Mouse (Mus musculus): ENCODE data around the gene Ppp2r5a. TPM values are rescaled to one million over a fixed set of nuclear protein-coding genes. Genes with fewer than 3 reads are reported as not detected.

Gene Ppp2r5a
- total RNA-seq, 2 experiments from 2014 or later, result 74.6 to 79.3 TPM

DNA sequence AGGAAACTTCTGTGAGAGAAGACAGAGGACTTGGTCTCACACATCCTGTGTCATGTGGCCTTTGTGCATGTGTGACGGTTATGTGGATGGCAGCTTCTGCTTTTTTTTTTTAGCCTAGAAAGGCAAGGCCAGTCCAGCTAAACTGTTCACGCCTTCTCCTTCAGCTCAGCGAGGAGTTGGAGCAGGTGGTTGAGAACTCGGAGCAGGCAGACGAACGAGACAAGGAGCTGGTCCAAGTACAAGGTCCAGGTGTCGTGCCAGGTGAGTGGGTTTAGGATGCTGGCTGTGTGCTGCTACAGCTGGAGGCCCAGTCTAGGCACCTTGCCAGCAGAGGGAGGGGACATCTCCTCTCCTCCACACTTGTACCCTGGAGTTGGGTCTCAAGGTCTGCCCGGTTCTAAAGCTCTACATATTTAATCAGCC, 75.0 kb downstream of the Ppp2r5a start:
- no peak for DNase-seq (ENCODE audit: low spot score in 2 of 2)

DNA sequence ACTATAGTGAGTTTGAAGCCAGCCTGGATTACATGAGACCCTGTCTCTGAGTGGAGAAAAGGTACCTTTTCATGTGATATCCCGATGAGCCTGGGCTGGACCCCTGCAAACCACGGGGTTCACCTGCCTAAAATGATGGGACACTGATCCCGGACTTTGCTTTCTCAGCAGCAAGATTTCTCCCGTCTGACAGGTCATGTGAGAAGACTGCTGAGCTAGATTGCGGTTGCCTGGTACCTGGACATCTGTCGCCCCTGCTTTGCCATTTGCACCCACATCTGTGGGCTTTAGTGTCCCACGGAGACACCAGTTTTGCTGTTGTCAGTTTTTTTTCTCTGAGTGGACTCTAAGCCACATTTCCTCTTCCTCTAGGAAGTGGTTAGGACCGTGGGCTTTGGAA, 75.8 kb downstream of the Ppp2r5a start:
- no peak for DNase-seq (ENCODE audit: low spot score in 2 of 2)

GRCm38 (mm10) chr1:191326233-191326882, 76.7 kb downstream of the Ppp2r5a start:
- DNase-seq (ENCODE audit: low spot score in 2 of 2), result no peak

GRCm38 (mm10) chr1:191325726-191326232, 77.3 kb downstream of the Ppp2r5a start, which contains the start of gene Tmem206:
Gene Tmem206, plus strand, starts transcription at chr1:191325912.
- peak; percentile 91 to 97 for DNase-seq (ENCODE audit: low spot score in 2 of 2)

DNA sequence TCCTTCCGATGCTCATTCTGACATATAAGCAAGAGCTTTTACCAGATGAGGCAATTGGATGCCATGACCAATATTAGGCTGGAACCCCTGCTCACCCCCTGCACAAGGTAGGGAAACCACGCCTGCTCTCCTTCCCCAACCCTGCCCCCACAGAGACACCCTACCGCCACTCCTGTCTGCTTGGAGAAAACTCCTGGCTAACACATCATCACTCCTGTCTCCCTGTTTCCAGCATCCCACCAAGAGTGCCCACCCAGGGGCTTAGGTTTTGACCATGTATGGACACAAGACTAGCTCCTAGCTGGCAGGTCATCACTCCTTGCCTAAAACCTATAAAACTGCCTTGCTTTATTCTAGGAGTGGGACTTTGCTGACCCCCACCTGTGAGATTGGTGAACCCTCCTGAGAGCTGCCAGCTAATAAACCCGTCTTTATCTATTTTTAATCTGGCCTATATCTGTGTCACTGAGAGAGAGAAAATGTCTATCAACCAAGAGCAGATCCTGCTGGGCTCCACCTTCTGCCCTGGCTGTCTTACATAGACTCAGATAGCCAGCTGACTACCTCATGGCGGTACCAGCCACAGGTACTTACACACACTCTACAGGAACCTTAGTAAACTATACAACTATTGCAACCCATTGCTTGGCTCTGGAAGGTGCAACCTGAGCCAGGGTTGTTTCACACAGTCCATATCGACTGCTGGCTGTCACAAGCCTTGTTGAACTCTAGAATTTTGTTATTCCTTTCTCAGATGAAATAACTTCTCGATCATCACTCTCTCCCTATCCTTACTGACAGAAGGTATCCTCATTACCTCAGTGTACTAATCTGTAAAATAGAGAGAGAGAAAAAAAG, 78.1 kb downstream of the Ppp2r5a start:
- DNase-seq (ENCODE audit: low spot score in 2 of 2), result no peak

GRCm38 (mm10) chr1:191323381-191323780, 79.7 kb downstream of the Ppp2r5a start:
- no peak for DNase-seq (ENCODE audit: low spot score in 2 of 2)

- DNase-seq (ENCODE audit: low spot score in 2 of 2), result no peak
These were observed 84.4 kb downstream of the Ppp2r5a start for GRCm38 (mm10) chr1:191318686-191319085.

DNA sequence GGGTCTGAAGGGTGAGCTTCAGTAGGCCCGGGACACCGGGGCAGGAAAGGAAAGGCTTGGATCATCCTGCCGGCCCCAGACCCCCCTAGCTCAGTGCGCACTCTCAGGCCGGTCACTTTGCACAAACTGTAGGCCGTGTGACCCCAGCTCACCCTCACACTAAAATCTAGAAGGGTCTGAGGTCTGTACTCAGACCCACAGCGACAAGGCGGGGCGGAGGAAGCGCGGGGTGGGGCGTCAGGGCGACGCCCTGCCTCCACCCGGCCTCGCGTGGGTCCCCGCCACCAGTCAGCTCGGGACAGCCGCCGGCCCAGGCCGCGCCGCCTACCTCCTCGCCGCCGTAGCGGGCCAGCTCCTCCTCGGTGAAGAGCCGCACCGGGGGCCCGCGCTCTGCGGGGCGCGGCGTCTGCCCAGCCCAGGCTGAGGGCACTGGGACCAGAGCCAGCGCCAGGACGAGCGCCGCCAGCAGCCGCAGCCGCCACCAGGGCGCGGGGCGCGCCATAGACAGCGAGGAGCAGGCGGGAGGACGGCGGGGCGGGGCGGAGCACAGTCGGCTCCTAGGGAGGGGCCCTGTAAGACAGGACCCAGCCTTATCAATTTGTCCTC, 85.4 kb downstream of the Ppp2r5a start, which contains the start of gene Nenf:
Nenf (minus strand) TSS at position 604 of the 606 bp plus-strand sequence.
- DNase-seq (ENCODE audit: low spot score in 2 of 2), result peak; percentile 62 to 74

DNA sequence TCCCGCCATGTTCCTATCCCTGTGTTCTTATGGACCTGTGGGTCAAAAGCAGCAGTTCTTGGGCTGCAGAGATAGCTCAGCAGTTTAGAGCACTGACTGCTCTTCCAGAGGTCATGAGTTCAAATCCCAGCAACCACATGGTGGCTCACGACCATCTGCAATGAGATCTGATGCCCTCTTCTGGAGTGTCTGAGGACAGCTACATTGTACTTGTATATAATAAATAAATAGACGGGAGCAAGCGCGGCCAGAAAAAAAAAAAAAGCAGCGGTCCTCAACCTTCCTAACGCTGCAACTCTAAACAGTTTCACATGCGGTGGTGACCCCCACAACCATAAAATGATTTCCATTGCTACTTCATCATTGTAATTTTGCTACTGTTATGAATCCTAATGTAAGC, 86.3 kb downstream of the Ppp2r5a start:
- DNase-seq (ENCODE audit: low spot score in 2 of 2), result no peak

GRCm38 (mm10) chr1:191313926-191314325, 89.1 kb downstream of the Ppp2r5a start:
- no peak for DNase-seq (ENCODE audit: low spot score in 2 of 2)

- DNase-seq (ENCODE audit: low spot score in 2 of 2), result no peak
These were observed 89.9 kb downstream of the Ppp2r5a start for GRCm38 (mm10) chr1:191313158-191313557.

- DNase-seq (ENCODE audit: low spot score in 2 of 2), result peak; percentile 57 to 85
These were observed 90.5 kb downstream of the Ppp2r5a start for GRCm38 (mm10) chr1:191312513-191312941.

DNA sequence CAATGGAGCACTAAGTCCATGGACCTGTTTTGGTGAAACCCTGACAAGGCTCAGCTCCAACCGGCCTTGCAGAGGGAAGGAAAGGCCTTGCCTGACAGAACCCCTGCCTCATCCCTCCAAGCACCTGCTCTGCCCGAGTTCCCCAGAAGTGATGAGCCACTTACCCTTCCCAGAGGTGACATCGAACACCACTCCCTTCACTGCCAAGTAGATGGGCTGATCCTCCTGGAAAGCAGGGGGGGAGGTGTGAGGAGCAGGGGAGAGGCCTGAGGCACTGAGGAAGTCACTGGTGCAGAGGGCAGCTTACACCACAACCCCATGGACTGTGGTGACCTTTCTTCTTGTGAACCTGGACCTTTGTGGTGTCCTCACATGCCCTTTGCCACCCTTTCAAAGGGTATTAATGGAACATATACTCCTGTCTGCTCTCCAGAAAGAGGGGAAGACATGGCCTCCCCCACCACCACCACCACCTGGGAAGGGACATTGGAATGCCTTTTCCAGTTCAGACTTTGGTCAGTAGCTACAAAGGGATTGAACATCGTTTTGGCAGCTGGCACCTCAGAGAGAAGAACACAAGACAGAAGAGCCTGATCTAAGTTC, 91.7 kb downstream of the Ppp2r5a start:
- DNase-seq (ENCODE audit: low spot score in 2 of 2), result no peak

GRCm38 (mm10) chr1:191307766-191308455, 95.2 kb downstream of the Ppp2r5a start:
- DNase-seq (ENCODE audit: low spot score in 2 of 2), result no peak

GRCm38 (mm10) chr1:191306316-191306715, 96.8 kb downstream of the Ppp2r5a start:
- DNase-seq (ENCODE audit: low spot score in 2 of 2), result no peak

DNA sequence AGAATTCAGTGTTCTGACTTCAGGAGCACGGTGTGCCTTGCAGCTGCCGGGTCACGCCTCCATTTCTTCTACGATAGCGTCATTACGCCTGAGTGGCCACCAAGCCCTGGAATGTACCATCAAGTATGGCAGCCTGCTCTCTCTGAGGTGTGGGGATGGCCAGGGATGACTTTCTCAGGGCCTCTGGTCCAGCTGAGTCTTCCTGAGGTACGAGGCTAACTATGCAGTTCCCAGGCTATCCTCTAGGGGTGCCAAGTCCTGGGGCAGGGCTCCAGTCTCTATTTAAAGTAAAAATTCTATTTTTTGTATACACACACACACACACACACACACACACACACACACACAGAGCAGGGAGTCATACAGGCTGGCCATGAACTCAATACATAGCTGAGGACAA, 97.5 kb downstream of the Ppp2r5a start:
- no peak for DNase-seq (ENCODE audit: low spot score in 2 of 2)

- no peak for DNase-seq (ENCODE audit: low spot score in 2 of 2)
These were observed 98.9 kb downstream of the Ppp2r5a start for GRCm38 (mm10) chr1:191304216-191304615.

DNA sequence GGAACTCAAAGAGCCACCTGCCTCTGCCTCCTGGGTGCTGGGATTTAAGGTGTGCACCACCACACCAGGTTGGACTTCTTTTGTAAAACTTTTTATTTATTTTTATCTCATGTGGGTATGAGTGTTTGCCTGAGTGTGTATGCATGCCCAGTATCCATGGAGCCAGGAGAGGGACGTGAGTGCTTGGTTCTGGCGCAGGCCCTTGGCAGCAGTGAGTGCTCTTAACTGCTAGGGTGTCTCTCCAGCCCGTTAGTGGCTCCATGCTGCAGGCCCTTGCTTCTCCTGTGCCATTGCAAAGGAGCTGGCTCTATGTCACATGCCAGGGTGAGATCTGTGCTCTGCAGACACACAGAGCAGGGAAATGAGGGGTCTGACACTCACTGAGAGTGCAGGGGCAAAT, 99.3 kb downstream of the Ppp2r5a start:
- no peak for DNase-seq (ENCODE audit: low spot score in 2 of 2)

All from layer of hippocampus, adult 18-20 months (tissue).